Mouse (Mus musculus): ENCODE results near the gene Tepsin. TPM values are rescaled to one million over a fixed set of nuclear protein-coding genes. Genes with fewer than 3 reads are reported as not detected.

Tepsin gene
- 18.7 and 21.9 TPM in 2 replicates for polyA plus RNA-seq (2015; fragmentation: Nextera tagmentation; extraction: Ambion mirVana)

GRCm38 (mm10) chr11:120098588-120099511 is at the start of gene Tepsin, which contains the start of gene Ndufaf8:
TSS of gene Tepsin (minus strand) at chr11:120098731.
TSS of gene Ndufaf8 (plus strand) at chr11:120098928.
- WGBS = under 1% methylated on average over 77 of the region's 77 CpGs
- Histone ChIP-seq H3K4me2 (replicated peaks) (peak within 1 kb of the TSS; percentile 93), H3K4me3 (peak within 1 kb of the TSS; percentile 65), H3K27ac (replicated peaks) (peak within 1 kb of the TSS; percentile 95), H3K27me3 (no peaks in the 10 kb centered on the region), H3K9ac (replicated peaks) (peak within 1 kb of the TSS; percentile 72), H3K9me3 (no peaks in the 10 kb centered on the region), H3K36me3 (peaks cover 27% of the 10 kb centered on the region), H3K4me1 (peaks cover 22% of the 10 kb centered on the region)
- ATAC-seq (replicated peaks) = peak; percentile 98

GRCm38 (mm10) chr11:120143708-120144497 is 45.4 kb upstream of the Tepsin start:
- H3K9me3 ChIP-seq = no peaks in the 10 kb centered on the region
- H3K4me1 ChIP-seq = peaks cover 6% of the 10 kb centered on the region
- H3K4me3 ChIP-seq = no peak overlapping the region
- 80% methylated on average over 13 of the region's 13 CpGs for WGBS
- no peak overlapping the region for H3K27ac ChIP-seq (replicated peaks)
- ATAC-seq (replicated peaks) = no peak
- no peaks in the 10 kb centered on the region for H3K36me3 ChIP-seq
- H3K9ac ChIP-seq (replicated peaks) = no peak overlapping the region
- no peak overlapping the region for H3K4me2 ChIP-seq (replicated peaks)
- no peaks in the 10 kb centered on the region for H3K27me3 ChIP-seq

GRCm38 (mm10) chr11:120142601-120143051 is 44.1 kb upstream of the Tepsin start:
- Histone ChIP-seq H3K4me3 (no peak overlapping the region), H3K27ac (replicated peaks) (no peak overlapping the region), H3K27me3 (no peaks in the 10 kb centered on the region), H3K9me3 (no peaks in the 10 kb centered on the region), H3K36me3 (no peaks in the 10 kb centered on the region), H3K4me2 (replicated peaks) (no peak overlapping the region), H3K9ac (replicated peaks) (no peak overlapping the region), H3K4me1 (peaks cover 10% of the 10 kb centered on the region; the same call in 1 of the 2 replicates)
- no peak for ATAC-seq (replicated peaks)
- 73% methylated on average over 3 of the region's 3 CpGs for WGBS

- Histone ChIP-seq H3K36me3 (peaks cover 2% of the 10 kb centered on the region; the same call in 1 of the 2 replicates), H3K27ac (replicated peaks) (no peak overlapping the region), H3K9ac (replicated peaks) (no peak overlapping the region), H3K4me2 (replicated peaks) (no peak overlapping the region), H3K27me3 (no peaks in the 10 kb centered on the region), H3K9me3 (no peaks in the 10 kb centered on the region), H3K4me1 (peaks cover 25% of the 10 kb centered on the region), H3K4me3 (no peak overlapping the region)
- 72% methylated on average over 6 of the region's 6 CpGs for WGBS
- ATAC-seq (replicated peaks) = no peak
Observed at GRCm38 (mm10) chr11:120140255-120140654, 41.7 kb upstream of the Tepsin start.

- WGBS = 93% methylated on average over 10 of the region's 10 CpGs
- peaks cover 8% of the 10 kb centered on the region for H3K36me3 ChIP-seq
- no peak overlapping the region for H3K4me2 ChIP-seq (replicated peaks)
- H3K4me3 ChIP-seq = no peak overlapping the region
- H3K27me3 ChIP-seq = no peaks in the 10 kb centered on the region
- H3K27ac ChIP-seq (replicated peaks) = no peak overlapping the region
- peaks cover 25% of the 10 kb centered on the region for H3K4me1 ChIP-seq
- no peaks in the 10 kb centered on the region for H3K9me3 ChIP-seq
- H3K9ac ChIP-seq (replicated peaks) = no peak overlapping the region
- ATAC-seq (replicated peaks) = no peak
Observed at GRCm38 (mm10) chr11:120139309-120139731, 40.8 kb upstream of the Tepsin start.

- Histone ChIP-seq H3K4me2 (replicated peaks) (no peak overlapping the region), H3K4me3 (no peak overlapping the region), H3K27me3 (no peaks in the 10 kb centered on the region), H3K27ac (replicated peaks) (no peak overlapping the region), H3K36me3 (peaks cover 19% of the 10 kb centered on the region), H3K4me1 (peaks cover 20% of the 10 kb centered on the region), H3K9me3 (no peaks in the 10 kb centered on the region), H3K9ac (replicated peaks) (no peak overlapping the region)
- 56% methylated on average over 5 of the region's 5 CpGs for WGBS
- no peak for ATAC-seq (replicated peaks)
Observed at GRCm38 (mm10) chr11:120137625-120138004, 39.1 kb upstream of the Tepsin start.

- H3K36me3 ChIP-seq = peaks cover 21% of the 10 kb centered on the region
- ATAC-seq (replicated peaks) = 0 out of 2 replicates have a peak, but pooled peaks have one; percentile 46
- no peaks in the 10 kb centered on the region for H3K9me3 ChIP-seq
- H3K27me3 ChIP-seq = no peaks in the 10 kb centered on the region
- H3K4me1 ChIP-seq = peaks cover 20% of the 10 kb centered on the region
- H3K4me3 ChIP-seq = no peak overlapping the region
- no peak overlapping the region for H3K27ac ChIP-seq (replicated peaks)
- WGBS = 55% methylated on average over 23 of the region's 23 CpGs
- no peak overlapping the region for H3K9ac ChIP-seq (replicated peaks)
- H3K4me2 ChIP-seq (replicated peaks) = no peak overlapping the region
Observed at GRCm38 (mm10) chr11:120136796-120137624, 38.5 kb upstream of the Tepsin start.

- Histone ChIP-seq H3K9me3 (no peaks in the 10 kb centered on the region), H3K36me3 (peaks cover 21% of the 10 kb centered on the region), H3K9ac (replicated peaks) (no peak overlapping the region), H3K4me3 (no peak overlapping the region), H3K4me2 (replicated peaks) (no peak overlapping the region), H3K27me3 (no peaks in the 10 kb centered on the region), H3K27ac (replicated peaks) (no peak overlapping the region), H3K4me1 (peaks cover 20% of the 10 kb centered on the region)
- WGBS = 82% methylated on average over 8 of the region's 8 CpGs
- no peak for ATAC-seq (replicated peaks)
Observed at GRCm38 (mm10) chr11:120136195-120136594, 37.7 kb upstream of the Tepsin start.

- H3K4me3 ChIP-seq = no peak overlapping the region
- H3K9ac ChIP-seq (replicated peaks) = no peak overlapping the region
- 95% methylated on average over 9 of the region's 9 CpGs for WGBS
- H3K36me3 ChIP-seq = peaks cover 21% of the 10 kb centered on the region
- H3K27ac ChIP-seq (replicated peaks) = no peak overlapping the region
- H3K27me3 ChIP-seq = no peaks in the 10 kb centered on the region
- no peaks in the 10 kb centered on the region for H3K9me3 ChIP-seq
- no peak overlapping the region for H3K4me2 ChIP-seq (replicated peaks)
- H3K4me1 ChIP-seq = peaks cover 20% of the 10 kb centered on the region
- no peak for ATAC-seq (replicated peaks)
Observed at GRCm38 (mm10) chr11:120134847-120135530, 36.5 kb upstream of the Tepsin start.

- Histone ChIP-seq H3K4me2 (replicated peaks) (no peak overlapping the region), H3K9me3 (no peaks in the 10 kb centered on the region), H3K9ac (replicated peaks) (no peak overlapping the region), H3K27ac (replicated peaks) (no peak overlapping the region), H3K4me1 (peaks cover 20% of the 10 kb centered on the region), H3K36me3 (peaks cover 21% of the 10 kb centered on the region), H3K4me3 (no peak overlapping the region), H3K27me3 (no peaks in the 10 kb centered on the region)
- no peak for ATAC-seq (replicated peaks)
- WGBS = 93% methylated on average over 5 of the region's 5 CpGs
Observed at GRCm38 (mm10) chr11:120134148-120134547, 35.6 kb upstream of the Tepsin start.

GRCm38 (mm10) chr11:120129281-120129680 is 30.8 kb upstream of the Tepsin start:
- Histone ChIP-seq H3K4me3 (no peak overlapping the region), H3K27me3 (no peaks in the 10 kb centered on the region), H3K36me3 (peaks cover 29% of the 10 kb centered on the region), H3K9me3 (no peaks in the 10 kb centered on the region), H3K9ac (replicated peaks) (no peak overlapping the region), H3K4me1 (no peaks in the 10 kb centered on the region), H3K27ac (replicated peaks) (no peak overlapping the region), H3K4me2 (replicated peaks) (no peak overlapping the region)
- no peak for ATAC-seq (replicated peaks)
- WGBS = 75% methylated on average over 7 of the region's 7 CpGs

Data from forebrain, embryonic 15.5 days (tissue).